Mouse (Mus musculus): ENCODE data around the gene Stk24. TPM values are rescaled to one million over a fixed set of nuclear protein-coding genes. Genes with fewer than 3 reads are reported as not detected.
A peak's percentile ranks its signal among the peaks of the same experiment; 100 is the strongest.

Gene Stk24
- polyA plus RNA-seq, 1 experiment from 2014 or later, result 38.4 TPM

DNA sequence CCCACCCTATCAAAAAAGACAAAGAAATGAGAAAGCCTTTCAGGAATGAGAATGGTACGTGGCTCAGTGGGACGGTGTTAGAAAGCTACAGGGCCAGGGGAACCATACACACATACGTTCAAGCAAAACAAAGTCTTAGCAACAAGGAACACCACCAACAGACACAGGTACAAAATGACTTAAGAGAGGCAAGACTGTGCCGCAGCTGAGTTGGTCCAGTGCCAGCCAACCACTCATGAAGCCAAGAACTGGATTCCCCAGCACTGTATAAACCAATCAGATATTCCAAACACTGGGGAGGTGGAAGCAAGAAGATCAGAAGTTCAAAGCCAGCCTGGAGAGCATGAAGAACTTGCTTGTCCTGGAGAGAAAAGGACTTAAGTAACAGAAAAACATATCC, 5.9 kb downstream of the Stk24 start:
- Histone ChIP-seq H3K27me3 (ENCODE audit: poor library complexity, severe bottlenecking) (no peaks in the 10 kb centered on the region), H3K36me3 (replicated peaks) (peaks cover 59% of the 10 kb centered on the region), H3K4me1 (peaks cover 58% of the 10 kb centered on the region), H3K9me3 (no peaks in the 10 kb centered on the region), H3K27ac (no peak overlapping the region), H3K4me3 (no peak overlapping the region)
- WGBS, result 94% methylated on average over 4 of the region's 4 CpGs
- no peak for DNase-seq (ENCODE audit: extremely low spot score, low spot score)

DNA sequence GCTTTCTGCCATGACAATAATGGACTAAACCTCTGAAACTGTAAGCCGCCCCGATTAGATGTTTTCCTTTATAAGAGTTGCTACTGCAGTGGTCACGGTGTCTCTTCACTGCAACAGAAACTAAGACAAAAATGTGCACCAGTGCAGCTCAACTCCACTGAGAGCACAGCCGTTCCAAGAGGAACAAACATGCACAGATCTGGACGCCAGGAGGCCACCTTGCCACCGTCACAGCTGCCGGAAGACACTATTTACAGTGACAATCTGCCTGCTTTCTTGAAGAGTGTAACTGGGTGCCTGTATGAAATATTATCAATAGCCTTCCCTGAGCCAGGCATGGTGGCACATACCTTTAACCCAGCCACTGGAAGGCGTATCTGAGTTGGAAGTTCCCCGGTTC, 6.8 kb downstream of the Stk24 start:
- no peaks in the 10 kb centered on the region for H3K9me3 ChIP-seq
- no peak for DNase-seq (ENCODE audit: extremely low spot score, low spot score)
- no peak overlapping the region for H3K27ac ChIP-seq
- WGBS, result 93% methylated on average over 9 of the region's 9 CpGs
- peaks cover 59% of the 10 kb centered on the region for H3K36me3 ChIP-seq (replicated peaks)
- H3K27me3 ChIP-seq (ENCODE audit: poor library complexity, severe bottlenecking), result no peaks in the 10 kb centered on the region
- no peak overlapping the region for H3K4me3 ChIP-seq
- H3K4me1 ChIP-seq, result peaks cover 64% of the 10 kb centered on the region

DNA sequence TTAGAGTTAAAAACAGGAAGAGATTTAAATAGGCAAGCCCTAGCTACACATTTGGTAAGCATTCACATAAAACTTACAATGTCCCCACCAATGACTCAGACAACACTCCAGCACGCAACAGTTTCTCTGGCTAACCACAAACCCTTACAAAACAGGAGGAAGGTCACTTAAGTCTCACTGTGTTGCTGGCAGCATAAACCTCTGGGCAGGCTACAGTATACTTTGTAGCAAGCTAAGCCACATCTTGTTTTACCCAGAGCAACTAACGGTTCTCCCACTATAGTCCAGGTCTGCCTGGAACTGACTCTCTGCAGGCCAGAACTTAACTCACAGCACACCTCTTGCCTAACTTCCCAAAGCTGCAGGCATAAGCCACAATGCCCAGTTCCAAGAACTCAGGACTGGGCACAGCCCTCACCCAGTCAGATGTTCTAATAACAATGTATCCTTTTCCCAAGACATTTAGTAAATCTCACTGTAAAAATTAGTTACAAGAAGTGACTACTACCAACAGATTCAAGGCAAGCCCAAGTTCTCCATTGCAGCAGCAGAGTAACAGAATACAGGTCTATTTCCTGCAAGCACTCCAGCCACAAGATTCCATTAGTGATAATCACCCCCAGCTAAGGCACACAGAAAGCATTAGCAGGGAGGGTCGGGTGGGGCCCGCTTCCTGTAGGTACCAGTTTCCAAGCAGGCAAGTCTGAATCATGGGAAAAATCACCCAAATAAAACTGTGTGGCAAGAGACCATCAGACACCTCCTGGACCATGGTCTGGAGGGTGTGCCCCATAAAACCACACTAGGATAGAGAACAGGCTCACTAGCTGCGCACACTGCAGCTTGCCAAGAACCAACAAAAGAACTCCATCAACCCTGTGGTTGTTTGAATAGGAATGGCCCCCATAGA, 7.6 kb downstream of the Stk24 start:
- Histone ChIP-seq H3K9me3 (no peaks in the 10 kb centered on the region), H3K4me3 (no peak overlapping the region), H3K36me3 (replicated peaks) (peaks cover 60% of the 10 kb centered on the region), H3K27me3 (ENCODE audit: poor library complexity, severe bottlenecking) (no peaks in the 10 kb centered on the region), H3K27ac (no peak overlapping the region), H3K4me1 (peaks cover 62% of the 10 kb centered on the region)
- DNase-seq (ENCODE audit: extremely low spot score, low spot score), result no peak
- 89% methylated on average over 5 of the region's 5 CpGs for WGBS

DNA sequence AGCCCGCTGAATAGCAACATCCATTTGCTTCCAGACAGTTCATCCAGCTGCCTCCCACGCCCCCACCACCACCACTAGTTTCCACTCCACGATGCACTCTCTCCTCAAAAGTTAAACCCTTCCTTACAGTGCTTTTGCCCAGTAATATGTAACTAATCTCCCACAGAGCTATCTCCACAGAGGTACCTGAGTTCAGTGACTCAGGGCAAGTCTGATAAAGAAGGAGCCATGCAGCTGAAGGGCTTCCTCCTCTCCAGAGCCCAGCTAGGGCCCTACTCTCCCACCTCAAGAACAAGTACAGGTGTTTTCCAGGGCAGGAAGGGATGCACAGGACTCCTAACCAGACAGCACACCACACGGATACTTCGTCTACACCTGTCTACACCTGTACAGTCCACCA, 10.4 kb downstream of the Stk24 start:
- H3K36me3 ChIP-seq (replicated peaks), result peaks cover 61% of the 10 kb centered on the region
- H3K27ac ChIP-seq, result no peak overlapping the region
- no peaks in the 10 kb centered on the region for H3K27me3 ChIP-seq (ENCODE audit: poor library complexity, severe bottlenecking)
- peaks cover 69% of the 10 kb centered on the region for H3K4me1 ChIP-seq
- peaks cover 3% of the 10 kb centered on the region; the same call in 1 of the 2 replicates for H3K9me3 ChIP-seq
- 63% methylated on average over 5 of the region's 5 CpGs for WGBS
- DNase-seq (ENCODE audit: extremely low spot score, low spot score), result no peak
- no peak overlapping the region for H3K4me3 ChIP-seq

DNA sequence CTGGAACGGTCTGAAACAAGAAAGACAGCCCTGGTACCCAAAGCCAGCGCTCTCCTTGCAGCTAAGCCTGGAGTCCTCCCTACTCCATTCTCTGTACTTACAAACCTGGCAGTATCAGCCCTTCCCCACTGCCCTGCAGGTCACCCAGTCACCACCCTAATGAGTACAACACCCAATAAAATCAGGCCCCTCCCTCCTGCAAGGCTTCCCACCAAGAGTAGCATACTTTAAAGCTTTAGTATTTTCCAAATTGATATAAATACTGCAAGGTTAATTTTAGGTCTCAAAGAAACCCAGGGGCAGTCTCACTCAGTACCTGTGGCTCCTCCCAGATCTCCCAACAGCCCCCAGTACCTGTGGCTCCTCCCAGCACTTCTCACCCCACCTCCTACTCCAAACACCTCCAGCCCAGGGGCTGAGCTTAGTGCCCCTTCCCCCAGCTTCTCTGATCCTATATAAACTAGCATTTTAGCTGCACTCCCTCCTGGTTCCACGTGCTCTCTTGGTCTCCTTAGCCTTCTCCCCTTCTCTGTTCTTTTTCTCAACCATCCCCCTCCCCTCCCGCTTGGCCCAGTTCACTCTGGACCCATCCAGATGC, 11.6 kb downstream of the Stk24 start:
- peaks cover 67% of the 10 kb centered on the region for H3K4me1 ChIP-seq

DNA sequence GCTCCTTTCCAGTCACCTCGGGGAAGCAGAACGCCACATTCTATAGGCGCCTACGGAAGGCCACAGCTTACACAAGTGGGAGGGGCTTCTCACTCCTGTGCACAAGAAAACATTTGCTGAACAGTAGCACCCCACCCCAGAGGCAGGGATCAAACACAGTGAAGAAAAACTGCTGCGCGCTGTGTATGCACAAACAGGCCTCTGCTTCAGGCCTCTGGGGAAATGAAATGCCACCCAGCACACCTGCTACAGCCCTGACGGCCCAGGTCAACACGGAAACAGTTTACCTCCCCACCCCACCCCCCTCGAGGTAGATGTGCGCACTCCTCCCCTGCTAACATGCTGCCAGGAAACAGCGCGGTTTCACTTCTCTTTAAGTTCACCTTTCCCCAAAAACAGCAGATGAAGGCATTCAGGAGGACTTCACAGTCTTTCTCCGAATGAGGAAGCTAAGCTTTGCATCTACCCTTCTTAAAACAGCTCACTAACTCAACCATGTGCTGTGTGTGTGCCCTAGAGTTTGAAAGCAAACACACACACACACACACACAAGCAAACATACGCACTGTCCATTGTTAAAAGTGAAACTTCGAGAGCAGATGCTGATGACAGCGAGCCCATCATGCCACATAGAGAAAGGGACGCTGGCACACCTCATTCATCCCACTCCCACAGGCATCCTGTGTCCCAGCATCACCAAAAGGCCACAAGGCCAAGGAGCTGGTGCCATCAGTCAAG, 13.7 kb downstream of the Stk24 start:
- H3K4me3 ChIP-seq, result no peak overlapping the region
- peaks cover 14% of the 10 kb centered on the region; the same call in 1 of the 2 replicates for H3K9me3 ChIP-seq
- DNase-seq (ENCODE audit: extremely low spot score, low spot score), result no peak
- H3K27ac ChIP-seq, result peak overlapping the region; percentile 53
- peaks cover 62% of the 10 kb centered on the region for H3K36me3 ChIP-seq (replicated peaks)
- 85% methylated on average over 17 of the region's 17 CpGs for WGBS
- H3K4me1 ChIP-seq, result peaks cover 63% of the 10 kb centered on the region
- no peaks in the 10 kb centered on the region for H3K27me3 ChIP-seq (ENCODE audit: poor library complexity, severe bottlenecking)

More for the DNA sequence above, 11.6 kb downstream of the Stk24 start:
- Histone ChIP-seq H3K27ac (no peak overlapping the region), H3K9me3 (peaks cover 12% of the 10 kb centered on the region; the same call in 1 of the 2 replicates), H3K36me3 (replicated peaks) (peaks cover 62% of the 10 kb centered on the region), H3K4me3 (no peak overlapping the region), H3K27me3 (ENCODE audit: poor library complexity, severe bottlenecking) (no peaks in the 10 kb centered on the region)
- DNase-seq (ENCODE audit: extremely low spot score, low spot score), result no peak
- WGBS, result 58% methylated on average over 4 of the region's 4 CpGs

DNA sequence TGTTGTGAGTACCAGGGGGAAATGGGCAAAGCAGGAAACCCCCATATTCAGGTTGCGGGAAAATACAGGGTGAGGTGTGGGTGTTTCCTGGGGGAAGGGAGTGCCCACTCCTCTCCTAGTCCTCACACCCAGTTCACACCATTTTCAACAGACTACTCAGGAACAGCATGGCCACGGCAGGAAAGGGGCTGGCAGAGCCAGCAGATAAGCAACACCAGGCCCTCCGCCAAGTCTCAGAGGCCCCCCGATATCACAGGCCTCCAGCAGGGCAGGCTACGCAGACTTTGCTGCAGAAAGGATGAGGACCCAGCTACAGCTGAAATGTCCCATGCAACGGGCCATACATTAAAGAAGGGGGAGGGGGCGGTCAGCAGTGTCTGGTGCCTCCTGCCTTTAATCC, 14.4 kb downstream of the Stk24 start:
- DNase-seq (ENCODE audit: extremely low spot score, low spot score), result no peak
- no peak overlapping the region for H3K4me3 ChIP-seq
- H3K36me3 ChIP-seq (replicated peaks), result peaks cover 62% of the 10 kb centered on the region
- H3K9me3 ChIP-seq, result peaks cover 14% of the 10 kb centered on the region; the same call in 1 of the 2 replicates
- peaks cover 61% of the 10 kb centered on the region for H3K4me1 ChIP-seq
- peak overlapping the region; percentile 17; the same call in 1 of the 2 replicates for H3K27ac ChIP-seq
- no peaks in the 10 kb centered on the region for H3K27me3 ChIP-seq (ENCODE audit: poor library complexity, severe bottlenecking)
- WGBS, result 93% methylated on average over 7 of the region's 7 CpGs

DNA sequence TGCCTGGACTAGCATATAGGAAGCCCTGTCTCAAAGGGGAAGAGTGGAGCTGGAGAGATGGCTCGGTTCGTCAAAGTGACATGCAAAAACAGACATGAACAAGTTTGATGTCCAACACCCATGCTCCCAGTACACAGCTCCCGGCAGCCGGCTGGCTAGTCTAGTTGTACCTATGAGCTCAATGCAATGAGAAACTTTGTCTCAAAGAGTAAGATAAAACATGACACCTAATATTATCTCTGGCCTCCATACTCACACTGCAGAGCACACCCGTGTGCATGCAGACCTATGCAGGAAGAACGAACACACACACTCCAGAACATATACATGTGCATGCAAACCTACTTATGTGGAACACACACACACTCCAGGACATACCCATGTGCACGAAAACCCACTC, 15.5 kb downstream of the Stk24 start:
- Histone ChIP-seq H3K27me3 (ENCODE audit: poor library complexity, severe bottlenecking) (no peaks in the 10 kb centered on the region), H3K36me3 (replicated peaks) (peaks cover 64% of the 10 kb centered on the region), H3K9me3 (peaks cover 14% of the 10 kb centered on the region; the same call in 1 of the 2 replicates), H3K4me3 (no peak overlapping the region), H3K4me1 (peaks cover 61% of the 10 kb centered on the region), H3K27ac (no peak overlapping the region)
- WGBS, result 96% methylated on average over 7 of the region's 7 CpGs
- DNase-seq (ENCODE audit: extremely low spot score, low spot score), result no peak

DNA sequence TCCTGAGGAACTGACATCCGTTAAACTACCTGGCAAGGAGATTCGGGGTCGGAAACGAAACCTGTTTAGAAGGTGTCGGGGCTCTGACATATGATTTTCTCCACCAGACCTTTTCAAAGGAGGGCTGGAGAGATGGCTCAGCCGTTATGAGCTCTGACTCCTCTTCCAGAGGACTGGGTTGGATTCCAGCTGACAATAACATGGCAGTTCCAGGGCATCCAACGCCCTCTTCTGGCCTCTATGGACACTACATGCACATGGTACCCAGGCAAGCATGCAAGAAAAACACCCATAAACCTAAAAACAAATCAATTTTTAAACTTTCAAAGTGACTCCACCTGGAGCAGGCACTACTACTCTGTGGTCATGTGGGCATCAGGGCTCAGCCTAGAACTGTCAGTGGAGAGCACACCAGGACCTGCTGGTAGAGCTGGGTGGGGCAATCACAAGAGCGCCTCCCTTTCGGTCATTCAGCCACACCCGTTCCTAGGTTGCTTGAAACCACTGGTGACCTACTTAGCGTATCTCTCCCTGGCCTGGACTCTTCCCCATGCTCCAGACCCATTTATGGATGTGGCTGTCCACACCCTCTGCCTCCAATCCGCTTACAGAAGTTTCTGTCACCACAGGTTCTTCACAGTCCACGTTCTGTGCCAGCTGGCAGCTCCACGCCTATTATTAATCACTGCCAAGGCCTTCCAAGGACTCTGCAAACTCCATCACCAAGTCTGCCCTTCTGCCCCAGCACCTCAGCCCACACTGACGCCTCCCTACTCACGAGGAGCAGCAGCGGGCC, 18.3 kb downstream of the Stk24 start:
- 92% methylated on average over 17 of the region's 17 CpGs for WGBS
- Histone ChIP-seq H3K4me1 (peaks cover 52% of the 10 kb centered on the region), H3K27me3 (ENCODE audit: poor library complexity, severe bottlenecking) (no peaks in the 10 kb centered on the region), H3K36me3 (replicated peaks) (peaks cover 59% of the 10 kb centered on the region), H3K9me3 (peaks cover 14% of the 10 kb centered on the region; the same call in 1 of the 2 replicates), H3K27ac (no peak overlapping the region), H3K4me3 (no peak overlapping the region)
- DNase-seq (ENCODE audit: extremely low spot score, low spot score), result no peak

DNA sequence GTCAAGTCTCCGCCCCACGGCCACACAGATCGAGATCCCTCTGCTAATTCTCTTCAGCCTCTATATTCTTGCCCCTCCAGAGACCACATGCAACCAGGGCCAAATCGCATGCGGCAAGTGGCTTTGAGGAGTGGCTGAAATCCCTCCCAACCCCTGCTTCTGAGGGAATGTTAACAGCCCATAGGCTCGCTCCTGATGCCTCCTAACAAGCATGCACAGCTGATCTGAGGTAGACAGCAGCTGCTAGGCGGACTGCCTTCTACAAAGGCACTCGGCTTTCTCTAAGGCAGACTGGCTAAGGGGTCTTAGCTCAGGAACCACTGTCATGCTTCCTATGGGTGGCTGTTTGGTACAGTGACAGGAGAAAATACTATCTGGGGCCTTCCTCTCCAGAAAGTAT, 20.0 kb downstream of the Stk24 start:
- Histone ChIP-seq H3K4me3 (no peak overlapping the region), H3K9me3 (peaks cover 12% of the 10 kb centered on the region; the same call in 1 of the 2 replicates), H3K27ac (no peak overlapping the region), H3K27me3 (ENCODE audit: poor library complexity, severe bottlenecking) (no peaks in the 10 kb centered on the region), H3K4me1 (peaks cover 43% of the 10 kb centered on the region), H3K36me3 (replicated peaks) (peaks cover 53% of the 10 kb centered on the region)
- DNase-seq (ENCODE audit: extremely low spot score, low spot score), result no peak
- WGBS, result 78% methylated on average over 8 of the region's 8 CpGs

DNA sequence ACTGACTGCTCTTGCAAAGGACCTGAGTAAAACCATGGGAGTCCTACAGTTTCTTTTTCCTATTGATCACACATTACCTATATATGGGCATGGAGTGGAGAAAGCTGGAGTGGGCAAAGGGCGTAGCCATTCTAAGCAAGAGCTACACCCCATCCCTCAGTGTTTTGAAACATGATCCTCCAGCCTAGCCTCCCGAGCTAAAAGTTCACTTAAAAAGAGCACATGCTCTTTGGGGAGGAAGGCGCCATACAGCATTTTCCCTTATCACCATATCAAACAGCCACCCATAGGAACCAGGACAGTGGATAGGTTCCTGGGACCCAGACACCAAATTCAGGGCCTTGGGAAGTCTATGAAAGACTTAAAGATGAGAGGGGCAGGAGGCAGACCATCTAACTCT, 20.8 kb downstream of the Stk24 start:
- 52% methylated on average over 3 of the region's 3 CpGs for WGBS
- H3K4me1 ChIP-seq, result peaks cover 50% of the 10 kb centered on the region

DNA sequence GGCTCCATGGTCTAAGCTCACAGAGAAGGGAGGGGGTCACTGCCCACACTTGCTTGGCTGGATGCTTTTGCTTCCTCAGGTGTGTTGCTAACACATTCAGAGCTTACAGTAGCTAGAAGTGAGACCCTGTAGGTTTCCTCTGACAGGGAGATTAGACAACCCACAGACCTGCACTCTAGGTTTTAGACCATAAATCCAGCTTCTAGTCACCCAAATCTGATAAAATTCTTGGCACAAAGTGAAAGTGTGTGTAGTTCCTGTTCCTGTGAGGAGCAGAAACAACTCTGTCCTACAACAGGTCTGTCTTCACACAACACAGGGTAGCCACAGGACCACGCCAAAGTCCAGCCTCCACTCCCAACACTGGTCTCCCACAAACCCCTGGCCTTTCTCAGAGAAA, 21.5 kb downstream of the Stk24 start:
- Histone ChIP-seq H3K4me3 (no peak overlapping the region), H3K27me3 (ENCODE audit: poor library complexity, severe bottlenecking) (no peaks in the 10 kb centered on the region), H3K4me1 (peaks cover 50% of the 10 kb centered on the region), H3K27ac (0 out of 2 replicates have a peak overlapping the region, but pooled peaks have one; percentile 8), H3K36me3 (replicated peaks) (peaks cover 40% of the 10 kb centered on the region), H3K9me3 (peaks cover 3% of the 10 kb centered on the region; the same call in 1 of the 2 replicates)
- WGBS, result 91% methylated on average over 1 of the region's 1 CpGs
- DNase-seq (ENCODE audit: extremely low spot score, low spot score), result no peak

More for the DNA sequence above, 20.8 kb downstream of the Stk24 start:
- Histone ChIP-seq H3K36me3 (replicated peaks) (peaks cover 45% of the 10 kb centered on the region), H3K27ac (no peak overlapping the region), H3K4me3 (no peak overlapping the region), H3K27me3 (ENCODE audit: poor library complexity, severe bottlenecking) (no peaks in the 10 kb centered on the region), H3K9me3 (peaks cover 9% of the 10 kb centered on the region; the same call in 1 of the 2 replicates)
- DNase-seq (ENCODE audit: extremely low spot score, low spot score), result no peak

All from forebrain, embryonic 10.5 days (tissue).